ENCODE assay signal across 10 mouse cellular contexts in the genomic region with DNA sequence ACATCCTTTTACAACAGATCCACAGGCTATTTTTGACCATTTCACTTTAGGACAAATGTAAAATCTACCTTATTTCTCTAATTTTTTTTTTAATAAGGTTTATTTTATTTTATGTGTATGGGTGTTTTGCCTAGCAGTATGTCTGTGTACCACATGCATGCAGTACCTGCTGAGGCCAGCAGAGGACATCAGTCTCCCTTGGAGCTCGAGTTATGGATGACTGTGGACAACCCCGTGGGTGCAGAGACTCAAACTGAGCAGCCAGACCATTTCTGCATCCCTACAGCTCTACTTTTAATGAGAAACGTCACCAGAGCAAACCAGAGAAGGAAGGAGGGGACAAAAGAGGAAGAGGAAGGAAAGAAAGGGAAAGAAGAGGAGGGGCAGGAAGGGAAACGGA.
DNase-seq lines count a peak whose midpoint lies in the region; ATAC-seq and TF ChIP-seq lines count a peak whose summit lies in the region.
"Had no signal": no experiment of that assay in that cellular context is flagged by ENCODE, and none has a peak within 500 bp of the region (broad histone marks: within the 10 kb centered on the region; RNA-seq: fewer than 3 reads in every experiment).

No protein-coding gene starts in this region.

- peaks cover 60% of the 10 kb centered on the region for H3K9me3 ChIP-seq in ES-Bruce4 (replicated peaks; ENCODE audit: control insufficient read depth, insufficient read depth, low read length, poor library complexity, severe bottlenecking)
- no peaks in the 10 kb centered on the region; the same call in 1 of the 2 replicates for H3K9me3 ChIP-seq in neural tube, embryonic 15.5 days (replicated peaks)
- peaks cover 12% of the 10 kb centered on the region; the same call in 1 of the 2 replicates for H3K9me3 ChIP-seq in midbrain, embryonic 10.5 days (replicated peaks)

- TF ChIP-seq POLR2A in kidney, adult 2 months (IDR thresholded peaks at IDR 0.05; ENCODE audit: low read depth, low read length): no peak
- no peak for TF ChIP-seq POLR2A in ES-Bruce4 (IDR thresholded peaks at IDR 0.05; ENCODE audit: insufficient read depth, low read length)

- ATAC-seq in neural tube, embryonic 15.5 days (ENCODE audit: low FRiP score): no peak

- no peak for TF ChIP-seq EP300 in ES-Bruce4 (IDR thresholded peaks at IDR 0.05; ENCODE audit: insufficient read depth, low read depth, low read length)

- no peaks in the 10 kb centered on the region for H3K36me3 ChIP-seq in kidney, adult 2 months (ENCODE audit: control insufficient read depth, insufficient read depth, low read length)
- H3K36me3 ChIP-seq in ES-Bruce4 (ENCODE audit: control insufficient read depth, insufficient read depth, low read length, poor library complexity, severe bottlenecking): no peaks in the 10 kb centered on the region; the same call in none of the 2 replicates
- no peaks in the 10 kb centered on the region for H3K36me3 ChIP-seq in neural tube, embryonic 15.5 days
- H3K36me3 ChIP-seq in midbrain, embryonic 10.5 days: no peaks in the 10 kb centered on the region

- 67% methylated on average over 4 of the region's 4 CpGs for WGBS in kidney, adult 2 months
- 86% methylated on average over 4 of the region's 4 CpGs for WGBS in neural tube, embryonic 15.5 days
- 87% methylated on average over 4 of the region's 4 CpGs for WGBS in midbrain, embryonic 10.5 days

- H3K27me3 ChIP-seq in kidney, adult 2 months (replicated peaks; ENCODE audit: control insufficient read depth, insufficient read depth, low read length): no peaks in the 10 kb centered on the region
- no peaks in the 10 kb centered on the region for H3K27me3 ChIP-seq in ES-Bruce4 (ENCODE audit: control insufficient read depth, insufficient read depth, low read length, poor library complexity, severe bottlenecking)
- H3K27me3 ChIP-seq in neural tube, embryonic 15.5 days (replicated peaks): no peaks in the 10 kb centered on the region
- H3K27me3 ChIP-seq in midbrain, embryonic 10.5 days (ENCODE audit: low read depth, poor library complexity, severe bottlenecking): no peaks in the 10 kb centered on the region

- no peak overlapping the region for H3K4me2 ChIP-seq in neural tube, embryonic 15.5 days

- no peak overlapping the region for H3K9ac ChIP-seq in ES-Bruce4 (ENCODE audit: low read depth, poor library complexity, severe bottlenecking)
- H3K9ac ChIP-seq in neural tube, embryonic 15.5 days (replicated peaks): no peak overlapping the region

- peak; percentile 62 for TF ChIP-seq CTCF in kidney, adult 2 months (conservative IDR thresholded peaks at IDR 0.05; ENCODE audit: insufficient read depth, insufficient read length, low read depth, low read length)
- peak; percentile 59 for TF ChIP-seq CTCF in ES-Bruce4 (IDR thresholded peaks at IDR 0.05; ENCODE audit: low read depth, low read length)

- peak; percentile 46 for DNase-seq in kidney, adult 2 months
- no peak for DNase-seq in kidney, adult 18-20 months
- peak; percentile 10 for DNase-seq in c-Kit-positive CD71-positive TER-119-negative erythroid progenitor cells, embryonic 14.5 days (ENCODE audit: low read depth)
- DNase-seq in naive thymus-derived CD4-positive, alpha-beta T cell, adult 2 months (ENCODE audit: low read depth): peak; percentile 26
- no peak for DNase-seq in midbrain, embryonic 10.5 days (ENCODE audit: low spot score)
- no peak for DNase-seq in cerebellum, postnatal 25 days
- DNase-seq: cerebellum, adult 11 months had no signal

- no peak overlapping the region for H3K4me3 ChIP-seq in kidney, adult 2 months (ENCODE audit: insufficient read depth, low read depth, low read length)
- no peak overlapping the region for H3K4me3 ChIP-seq in ES-Bruce4 (ENCODE audit: low read depth, low read length)
- H3K4me3 ChIP-seq in neural tube, embryonic 15.5 days (replicated peaks): no peak overlapping the region
- no peak overlapping the region for H3K4me3 ChIP-seq in midbrain, embryonic 10.5 days

- H3K27ac ChIP-seq in kidney, adult 2 months (ENCODE audit: insufficient read depth, low read depth, low read length): no peak overlapping the region; the same call in 1 of the 2 replicates
- H3K27ac ChIP-seq in ES-Bruce4 (ENCODE audit: insufficient read depth, low read length): no peak overlapping the region
- no peak overlapping the region for H3K27ac ChIP-seq in neural tube, embryonic 15.5 days (replicated peaks)
- H3K27ac ChIP-seq in midbrain, embryonic 10.5 days (replicated peaks): no peak overlapping the region
- H3K27ac ChIP-seq: macrophage had no signal

- H3K4me1 ChIP-seq in kidney, adult 2 months (ENCODE audit: control insufficient read depth, insufficient read depth, low read length): no peaks in the 10 kb centered on the region
- H3K4me1 ChIP-seq in ES-Bruce4 (ENCODE audit: control insufficient read depth, insufficient read depth, low read length): no peaks in the 10 kb centered on the region
- H3K4me1 ChIP-seq in neural tube, embryonic 15.5 days: no peaks in the 10 kb centered on the region
- H3K4me1 ChIP-seq in midbrain, embryonic 10.5 days: peaks cover 8% of the 10 kb centered on the region; the same call in 1 of the 2 replicates

Comparison
In these comparisons a context has a peak if more than half of its experiments do, and no peak if none do; other contexts are left out.
1. DNase-seq: peak in kidney, adult 2 months (single experiment), c-Kit-positive CD71-positive TER-119-negative erythroid progenitor cells, embryonic 14.5 days (single experiment) and naive thymus-derived CD4-positive, alpha-beta T cell, adult 2 months (single experiment); none in kidney, adult 18-20 months (single experiment), midbrain, embryonic 10.5 days (single experiment) and cerebellum, postnatal 25 days (0 of 2).